Mouse (Mus musculus): ENCODE data around the gene Olfr457. TPM values are rescaled to one million over a fixed set of nuclear protein-coding genes. Genes with fewer than 3 reads are reported as not detected.

Olfr457 gene
- not detected for polyA plus RNA-seq (2012; fragmentation: generic; extraction: Trizol)
- long read RNA-seq, experiment 1, result 0 reads
- long read RNA-seq, experiment 2, result 0 reads

GRCm38 (mm10) chr6:42476235-42476634, at the start of gene Olfr457:
Olfr457 (minus strand) TSS chr6:42476335.
- H3K27me3 ChIP-seq (ENCODE audit: control insufficient read depth, insufficient read depth, insufficient read length), result no peaks in the 10 kb centered on the region
- H3K36me3 ChIP-seq (ENCODE audit: control insufficient read depth, insufficient read depth), result no peaks in the 10 kb centered on the region
- no peaks in the 10 kb centered on the region for H3K79me3 ChIP-seq (ENCODE audit: low read depth)
- no peaks in the 10 kb centered on the region for H3K79me2 ChIP-seq (ENCODE audit: control insufficient read depth, insufficient read depth)
- TF ChIP-seq FOSL1 (IDR thresholded peaks at IDR 0.05; ENCODE audit: insufficient read depth, low read length, poor library complexity, severe bottlenecking) (no peak), CTCF (IDR thresholded peaks at IDR 0.05; ENCODE audit: control insufficient read depth, insufficient read depth, insufficient read length) (no peak), USF1 (IDR thresholded peaks at IDR 0.05; ENCODE audit: low read depth) (no peak), MYOD1 (IDR thresholded peaks at IDR 0.05; ENCODE audit: control insufficient read depth, insufficient read length, low read depth) (no peak), CEBPB (IDR thresholded peaks at IDR 0.05; ENCODE audit: low read depth) (no peak), MYOG (IDR thresholded peaks at IDR 0.05; ENCODE audit: control insufficient read depth, extremely low read depth, insufficient read length) (no peak), MAX (IDR thresholded peaks at IDR 0.05) (no peak)
- no peak within 1 kb of the TSS for H3K4me3 ChIP-seq (ENCODE audit: insufficient read depth, poor library complexity, severe bottlenecking)
- H3ac ChIP-seq (ENCODE audit: control insufficient read depth, insufficient read length, low read depth), result no peak within 1 kb of the TSS

- no peaks in the 10 kb centered on the region for H3K79me3 ChIP-seq (ENCODE audit: low read depth)
- no peaks in the 10 kb centered on the region for H3K79me2 ChIP-seq (ENCODE audit: control insufficient read depth, insufficient read depth)
- H3K4me3 ChIP-seq (ENCODE audit: insufficient read depth, poor library complexity, severe bottlenecking), result no peak overlapping the region
- no peaks in the 10 kb centered on the region for H3K27me3 ChIP-seq (ENCODE audit: control insufficient read depth, insufficient read depth, insufficient read length)
- TF ChIP-seq MAX (IDR thresholded peaks at IDR 0.05) (no peak), MYOG (IDR thresholded peaks at IDR 0.05; ENCODE audit: control insufficient read depth, extremely low read depth, insufficient read length) (no peak), CEBPB (IDR thresholded peaks at IDR 0.05; ENCODE audit: low read depth) (no peak), USF1 (IDR thresholded peaks at IDR 0.05; ENCODE audit: low read depth) (no peak), CTCF (IDR thresholded peaks at IDR 0.05; ENCODE audit: control insufficient read depth, insufficient read depth, insufficient read length) (no peak), MYOD1 (IDR thresholded peaks at IDR 0.05; ENCODE audit: control insufficient read depth, insufficient read length, low read depth) (no peak), FOSL1 (IDR thresholded peaks at IDR 0.05; ENCODE audit: insufficient read depth, low read length, poor library complexity, severe bottlenecking) (no peak)
- no peak overlapping the region for H3ac ChIP-seq (ENCODE audit: control insufficient read depth, insufficient read length, low read depth)
- H3K36me3 ChIP-seq (ENCODE audit: control insufficient read depth, insufficient read depth), result no peaks in the 10 kb centered on the region
Observed at GRCm38 (mm10) chr6:42513461-42513860, 37.3 kb upstream of the Olfr457 start.

GRCm38 (mm10) chr6:42509311-42509710, 33.2 kb upstream of the Olfr457 start:
- Histone ChIP-seq H3K79me2 (ENCODE audit: control insufficient read depth, insufficient read depth) (no peaks in the 10 kb centered on the region), H3K27me3 (ENCODE audit: control insufficient read depth, insufficient read depth, insufficient read length) (no peaks in the 10 kb centered on the region), H3K36me3 (ENCODE audit: control insufficient read depth, insufficient read depth) (no peaks in the 10 kb centered on the region), H3K4me3 (ENCODE audit: insufficient read depth, poor library complexity, severe bottlenecking) (no peak overlapping the region), H3ac (ENCODE audit: control insufficient read depth, insufficient read length, low read depth) (no peak overlapping the region), H3K79me3 (ENCODE audit: low read depth) (no peaks in the 10 kb centered on the region)
- TF ChIP-seq USF1 (IDR thresholded peaks at IDR 0.05; ENCODE audit: low read depth) (no peak), MAX (IDR thresholded peaks at IDR 0.05) (no peak), FOSL1 (IDR thresholded peaks at IDR 0.05; ENCODE audit: insufficient read depth, low read length, poor library complexity, severe bottlenecking) (no peak), MYOD1 (IDR thresholded peaks at IDR 0.05; ENCODE audit: control insufficient read depth, insufficient read length, low read depth) (no peak), CEBPB (IDR thresholded peaks at IDR 0.05; ENCODE audit: low read depth) (no peak), CTCF (IDR thresholded peaks at IDR 0.05; ENCODE audit: control insufficient read depth, insufficient read depth, insufficient read length) (no peak), MYOG (IDR thresholded peaks at IDR 0.05; ENCODE audit: control insufficient read depth, extremely low read depth, insufficient read length) (no peak)

GRCm38 (mm10) chr6:42503478-42503877, 27.3 kb upstream of the Olfr457 start:
- H3K79me2 ChIP-seq (ENCODE audit: control insufficient read depth, insufficient read depth), result no peaks in the 10 kb centered on the region
- H3K27me3 ChIP-seq (ENCODE audit: control insufficient read depth, insufficient read depth, insufficient read length), result no peaks in the 10 kb centered on the region
- no peak for TF ChIP-seq FOSL1 (IDR thresholded peaks at IDR 0.05; ENCODE audit: insufficient read depth, low read length, poor library complexity, severe bottlenecking)
- TF ChIP-seq USF1 (IDR thresholded peaks at IDR 0.05; ENCODE audit: low read depth), result no peak
- no peak for TF ChIP-seq CEBPB (IDR thresholded peaks at IDR 0.05; ENCODE audit: low read depth)
- no peak for TF ChIP-seq MYOD1 (IDR thresholded peaks at IDR 0.05; ENCODE audit: control insufficient read depth, insufficient read length, low read depth)
- no peak for TF ChIP-seq CTCF (IDR thresholded peaks at IDR 0.05; ENCODE audit: control insufficient read depth, insufficient read depth, insufficient read length)
- TF ChIP-seq MAX (IDR thresholded peaks at IDR 0.05), result no peak
- no peak for TF ChIP-seq MYOG (IDR thresholded peaks at IDR 0.05; ENCODE audit: control insufficient read depth, extremely low read depth, insufficient read length)
- no peaks in the 10 kb centered on the region for H3K79me3 ChIP-seq (ENCODE audit: low read depth)
- H3K36me3 ChIP-seq (ENCODE audit: control insufficient read depth, insufficient read depth), result no peaks in the 10 kb centered on the region
- no peak overlapping the region for H3ac ChIP-seq (ENCODE audit: control insufficient read depth, insufficient read length, low read depth)
- no peak overlapping the region for H3K4me3 ChIP-seq (ENCODE audit: insufficient read depth, poor library complexity, severe bottlenecking)

GRCm38 (mm10) chr6:42489731-42490130, 13.6 kb upstream of the Olfr457 start:
- no peak for TF ChIP-seq MYOD1 (IDR thresholded peaks at IDR 0.05; ENCODE audit: control insufficient read depth, insufficient read length, low read depth)
- no peak for TF ChIP-seq MAX (IDR thresholded peaks at IDR 0.05)
- no peaks in the 10 kb centered on the region for H3K79me2 ChIP-seq (ENCODE audit: control insufficient read depth, insufficient read depth)
- H3ac ChIP-seq (ENCODE audit: control insufficient read depth, insufficient read length, low read depth), result no peak overlapping the region
- no peaks in the 10 kb centered on the region for H3K27me3 ChIP-seq (ENCODE audit: control insufficient read depth, insufficient read depth, insufficient read length)
- no peaks in the 10 kb centered on the region for H3K79me3 ChIP-seq (ENCODE audit: low read depth)
- no peaks in the 10 kb centered on the region for H3K36me3 ChIP-seq (ENCODE audit: control insufficient read depth, insufficient read depth)
- H3K4me3 ChIP-seq (ENCODE audit: insufficient read depth, poor library complexity, severe bottlenecking), result no peak overlapping the region

- Histone ChIP-seq H3K36me3 (ENCODE audit: control insufficient read depth, insufficient read depth) (no peaks in the 10 kb centered on the region), H3ac (ENCODE audit: control insufficient read depth, insufficient read length, low read depth) (no peak within 1 kb of the TSS), H3K79me3 (ENCODE audit: low read depth) (no peaks in the 10 kb centered on the region), H3K4me3 (ENCODE audit: insufficient read depth, poor library complexity, severe bottlenecking) (no peak within 1 kb of the TSS), H3K79me2 (ENCODE audit: control insufficient read depth, insufficient read depth) (no peaks in the 10 kb centered on the region), H3K27me3 (ENCODE audit: control insufficient read depth, insufficient read depth, insufficient read length) (no peaks in the 10 kb centered on the region)
- TF ChIP-seq MYOG (IDR thresholded peaks at IDR 0.05; ENCODE audit: control insufficient read depth, extremely low read depth, insufficient read length) (no peak), MAX (IDR thresholded peaks at IDR 0.05) (no peak), CTCF (IDR thresholded peaks at IDR 0.05; ENCODE audit: control insufficient read depth, insufficient read depth, insufficient read length) (no peak), CEBPB (IDR thresholded peaks at IDR 0.05; ENCODE audit: low read depth) (no peak), FOSL1 (IDR thresholded peaks at IDR 0.05; ENCODE audit: insufficient read depth, low read length, poor library complexity, severe bottlenecking) (no peak), USF1 (IDR thresholded peaks at IDR 0.05; ENCODE audit: low read depth) (no peak), MYOD1 (IDR thresholded peaks at IDR 0.05; ENCODE audit: control insufficient read depth, insufficient read length, low read depth) (no peak)
Observed at GRCm38 (mm10) chr6:42487114-42487513, 11.0 kb upstream of the Olfr457 start, which contains the start of gene Olfr456. Olfr456 (minus strand) TSS chr6:42487214.
